ENCODE assay signal across 10 mouse cellular contexts in genomic region chr1:137929764-137930163, GRCm38 (mm10).
DNase-seq lines count a peak whose midpoint lies in the region; ATAC-seq and TF ChIP-seq lines count a peak whose summit lies in the region.
"Had no signal": no experiment of that assay in that cellular context is flagged by ENCODE, and none has a peak within 500 bp of the region (broad histone marks: within the 10 kb centered on the region; RNA-seq: fewer than 3 reads in every experiment).

No protein-coding gene starts in this region.

- H3K4me1 ChIP-seq in kidney, embryonic 14.5 days (ENCODE audit: control insufficient read depth, insufficient read depth, low read length) = peaks cover 21% of the 10 kb centered on the region
- H3K4me1 ChIP-seq in forebrain, postnatal 0 days (ENCODE audit: insufficient read depth) = 0 out of 2 replicates have a peak, but pooled peaks cover 16% of the 10 kb centered on the region
- H3K4me1 ChIP-seq in limb, embryonic 10.5 days = peaks cover 22% of the 10 kb centered on the region

- no peak overlapping the region for H3K4me3 ChIP-seq in kidney, embryonic 14.5 days (ENCODE audit: low read length)
- H3K4me3 ChIP-seq in forebrain, postnatal 0 days (ENCODE audit: low read depth, low read length) = no peak overlapping the region
- no peak overlapping the region for H3K4me3 ChIP-seq in limb, embryonic 10.5 days
- H3K4me3 ChIP-seq: kidney, embryonic 15.5 days; left cerebral cortex, adult 2 months had no signal

- H3K4me2 ChIP-seq in kidney, embryonic 14.5 days (replicated peaks; ENCODE audit: low read depth, low read length) = no peak overlapping the region
- no peak overlapping the region for H3K4me2 ChIP-seq in forebrain, postnatal 0 days (ENCODE audit: low read depth)
- H3K4me2 ChIP-seq: kidney, embryonic 15.5 days had no signal

- DNase-seq in cerebellum, adult 9-10 months = peak; percentile 58
- DNase-seq in cerebellum, adult 8-10 months = no peak
- DNase-seq in kidney, postnatal 36 days = no peak
- DNase-seq in adrenal gland, adult 2 months = peak; percentile 59
- no peak for DNase-seq in forebrain, postnatal 0 days
- DNase-seq in right cerebral cortex, postnatal 14 days = no peak
- no peak for DNase-seq in limb, embryonic 10.5 days (ENCODE audit: low spot score)

- H3K36me3 ChIP-seq in kidney, embryonic 14.5 days (ENCODE audit: control insufficient read depth, insufficient read depth, low read length) = peaks cover 36% of the 10 kb centered on the region; the same call in 1 of the 2 replicates
- H3K36me3 ChIP-seq in forebrain, postnatal 0 days (ENCODE audit: insufficient read depth) = peaks cover 20% of the 10 kb centered on the region; the same call in 1 of the 2 replicates
- H3K36me3 ChIP-seq in limb, embryonic 10.5 days = peaks cover 63% of the 10 kb centered on the region

- no peak overlapping the region for H3K9ac ChIP-seq in kidney, embryonic 14.5 days (ENCODE audit: low read depth, low read length)
- H3K9ac ChIP-seq in forebrain, postnatal 0 days = no peak overlapping the region
- H3K9ac ChIP-seq: kidney, embryonic 15.5 days had no signal

- H3K9me3 ChIP-seq in kidney, embryonic 14.5 days (ENCODE audit: control insufficient read depth, low read length) = no peaks in the 10 kb centered on the region
- no peaks in the 10 kb centered on the region for H3K9me3 ChIP-seq in forebrain, postnatal 0 days (ENCODE audit: low read length)
- no peaks in the 10 kb centered on the region for H3K9me3 ChIP-seq in limb, embryonic 10.5 days (replicated peaks)
- H3K9me3 ChIP-seq: kidney, embryonic 15.5 days had no signal

- TF ChIP-seq CTCF in forebrain, postnatal 0 days (IDR thresholded peaks at IDR 0.05; ENCODE audit: low read depth) = no peak

- WGBS in kidney, embryonic 14.5 days = 89% methylated on average over 3 of the region's 3 CpGs
- WGBS in forebrain, postnatal 0 days = 78% methylated on average over 3 of the region's 3 CpGs
- 90% methylated on average over 3 of the region's 3 CpGs for WGBS in limb, embryonic 10.5 days

- ATAC-seq in kidney, embryonic 14.5 days (ENCODE audit: low FRiP score, low TSS enrichment) = no peak; the same call in 1 of the 2 replicates
- no peak for ATAC-seq in forebrain, postnatal 0 days

- H3K27me3 ChIP-seq in kidney, embryonic 14.5 days (ENCODE audit: control insufficient read depth, insufficient read depth, low read length) = no peaks in the 10 kb centered on the region
- H3K27me3 ChIP-seq in forebrain, postnatal 0 days (ENCODE audit: insufficient read depth, low read length) = no peaks in the 10 kb centered on the region
- no peaks in the 10 kb centered on the region for H3K27me3 ChIP-seq in limb, embryonic 10.5 days (ENCODE audit: low read depth, poor library complexity, severe bottlenecking)
- H3K27me3 ChIP-seq: kidney, embryonic 15.5 days had no signal

- H3K27ac ChIP-seq in kidney, embryonic 14.5 days (ENCODE audit: low read depth, low read length) = 0 out of 2 replicates have a peak overlapping the region, but pooled peaks have one; percentile 27
- peak overlapping the region; percentile 31; the same call in 1 of the 2 replicates for H3K27ac ChIP-seq in forebrain, postnatal 0 days (ENCODE audit: low read depth, low read length)
- H3K27ac ChIP-seq in limb, embryonic 10.5 days = no peak overlapping the region
- H3K27ac ChIP-seq: kidney, embryonic 15.5 days; left cerebral cortex, adult 2 months had no signal

Comparison
In these comparisons a context has a peak if more than half of its experiments do, and no peak if none do; other contexts are left out.
1. DNase-seq: peak in cerebellum, adult 9-10 months (single experiment) and adrenal gland, adult 2 months (single experiment); none in cerebellum, adult 8-10 months (single experiment), kidney, postnatal 36 days (0 of 2), forebrain, postnatal 0 days (single experiment), right cerebral cortex, postnatal 14 days (single experiment) and limb, embryonic 10.5 days (single experiment).